Mouse (Mus musculus) neural tube, embryonic 11.5 days (tissue): ENCODE measurements around the gene 1700003F12Rik. TPM values are rescaled to one million over a fixed set of nuclear protein-coding genes. Genes with fewer than 3 reads are reported as not detected.

Experiments
- ATAC-seq: fragments of 200-750 bp; cut with Nextera tagmentation; 2 replicates; pipeline ENCODE4 v1.8.0; 2017; ENCODE audit warnings: moderate number of reproducible peaks, mild to moderate bottlenecking, moderate TSS enrichment, moderate library complexity; ENCODE audit not compliant: insufficient read depth, low FRiP score, low TSS enrichment
- DNase-seq: peaks from one replicate; pipeline ENCODE4 v3.0.0-alpha.2; 2015; ENCODE audit warnings: low spot score
- H3K27ac ChIP-seq: fragments of 300-500 bp; sonication (generic); 2 replicates; pipeline ENCODE4 v1.5.1; 2014; ENCODE audit warnings: low read depth, mild to moderate bottlenecking, low read length
- H3K27me3 ChIP-seq: fragments of 300-500 bp; sonication (generic); 2 replicates; pipeline ENCODE4 v1.6.1; 2014; ENCODE audit warnings: mild to moderate bottlenecking, low read length, mixed read lengths; ENCODE audit not compliant: control insufficient read depth, insufficient read depth
- H3K36me3 ChIP-seq: fragments of 300-500 bp; sonication (generic); 2 replicates; pipeline ENCODE4 v1.6.1; 2014; ENCODE audit warnings: mild to moderate bottlenecking, low read length, moderate library complexity, mixed read lengths; ENCODE audit not compliant: control insufficient read depth, insufficient read depth
- H3K4me1 ChIP-seq: fragments of 300-500 bp; sonication (generic); 2 replicates; pipeline ENCODE4 v1.6.1; 2014; ENCODE audit warnings: low read length, mixed read lengths; ENCODE audit not compliant: control insufficient read depth, insufficient read depth
- H3K4me2 ChIP-seq: fragments of 300-500 bp; sonication (generic); 2 replicates; pipeline ENCODE4 v1.6.1; 2014; ENCODE audit warnings: low read depth, mild to moderate bottlenecking, moderate library complexity
- H3K4me3 ChIP-seq: fragments of 300-500 bp; sonication (generic); 2 replicates; pipeline ENCODE4 v1.5.1; 2014; ENCODE audit warnings: low read depth, low read length
- H3K9ac ChIP-seq: fragments of 300-500 bp; sonication (generic); 2 replicates; pipeline ENCODE4 v1.6.1; 2014; ENCODE audit warnings: mild to moderate bottlenecking, low read length
- H3K9me3 ChIP-seq: fragments of 300-500 bp; sonication (generic); 2 replicates; pipeline ENCODE4 v1.6.1; 2016; ENCODE audit warnings: low read length; ENCODE audit not compliant: control insufficient read depth
- WGBS: fragments of 180-500 bp; shearing (Covaris S2); extraction: QIAGEN DNeasy Blood & Tissue Kit; methylation state at CpG from one replicate; pipeline ENCODE4 v1.1.7; 2014; 5-methylcytosine and 5-hydroxymethylcytosine counted together
- polyA plus RNA-seq: library from polyadenylated mRNA; unstranded; fragments of >200 nt; fragmentation: Nextera tagmentation; extraction: Ambion mirVana; gene quantifications from 2 replicates; pipeline ENCODE4 v1.2.1, GENCODE M21; 2014

The 1700003F12Rik gene
- polyA plus RNA-seq, 1 experiment from 2014 or later = 1.5 TPM

- no peak for ATAC-seq
Measured at GRCm38 (mm10) chr2:154589051-154589450, 42.2 kb downstream of the 1700003F12Rik start.

GRCm38 (mm10) chr2:154591239-154591638 lies 44.4 kb downstream of the 1700003F12Rik start:
- ATAC-seq (no peak), DNase-seq (no peak)
- no peaks in the 10 kb centered on the region for H3K27me3 ChIP-seq
- H3K4me1 ChIP-seq = no peaks in the 10 kb centered on the region
- no peak overlapping the region for H3K4me2 ChIP-seq
- no peaks in the 10 kb centered on the region for H3K9me3 ChIP-seq
- no peak overlapping the region for H3K27ac ChIP-seq
- no peak overlapping the region for H3K4me3 ChIP-seq
- H3K36me3 ChIP-seq = no peaks in the 10 kb centered on the region; the same call in 1 of the 2 replicates
- WGBS = 81% methylated on average over 3 of the region's 3 CpGs
- no peak overlapping the region for H3K9ac ChIP-seq

More at GRCm38 (mm10) chr2:154589051-154589450, 42.2 kb downstream of the 1700003F12Rik start:
- Histone ChIP-seq H3K4me2 (no peak overlapping the region), H3K9ac (no peak overlapping the region), H3K27me3 (no peaks in the 10 kb centered on the region), H3K9me3 (no peaks in the 10 kb centered on the region), H3K27ac (no peak overlapping the region), H3K4me1 (peaks cover 4% of the 10 kb centered on the region; the same call in 1 of the 2 replicates), H3K36me3 (no peaks in the 10 kb centered on the region; the same call in 1 of the 2 replicates), H3K4me3 (no peak overlapping the region)
- WGBS = 91% methylated on average over 4 of the region's 4 CpGs
- DNase-seq = no peak

GRCm38 (mm10) chr2:154593025-154593424 lies 46.1 kb downstream of the 1700003F12Rik start:
- Histone ChIP-seq H3K4me1 (no peaks in the 10 kb centered on the region), H3K36me3 (no peaks in the 10 kb centered on the region; the same call in 1 of the 2 replicates), H3K27me3 (no peaks in the 10 kb centered on the region), H3K9ac (no peak overlapping the region), H3K4me3 (no peak overlapping the region), H3K4me2 (no peak overlapping the region), H3K27ac (no peak overlapping the region), H3K9me3 (no peaks in the 10 kb centered on the region)
- DNase-seq (no peak), ATAC-seq (no peak)
- 74% methylated on average over 3 of the region's 3 CpGs for WGBS

GRCm38 (mm10) chr2:154595775-154596174 lies 48.9 kb downstream of the 1700003F12Rik start:
- Histone ChIP-seq H3K4me1 (no peaks in the 10 kb centered on the region), H3K27ac (no peak overlapping the region), H3K27me3 (no peaks in the 10 kb centered on the region), H3K9me3 (no peaks in the 10 kb centered on the region), H3K36me3 (no peaks in the 10 kb centered on the region; the same call in 1 of the 2 replicates), H3K4me3 (no peak overlapping the region), H3K9ac (no peak overlapping the region), H3K4me2 (no peak overlapping the region)
- no peak for ATAC-seq
- 88% methylated on average over 5 of the region's 5 CpGs for WGBS
- DNase-seq = no peak

GRCm38 (mm10) chr2:154597399-154597798 lies 50.5 kb downstream of the 1700003F12Rik start:
- Histone ChIP-seq H3K4me2 (no peak overlapping the region), H3K9ac (no peak overlapping the region), H3K27ac (no peak overlapping the region), H3K27me3 (no peaks in the 10 kb centered on the region), H3K36me3 (no peaks in the 10 kb centered on the region; the same call in 1 of the 2 replicates), H3K4me3 (no peak overlapping the region), H3K4me1 (no peaks in the 10 kb centered on the region), H3K9me3 (no peaks in the 10 kb centered on the region)
- ATAC-seq (no peak), DNase-seq (no peak)
- 82% methylated on average over 3 of the region's 3 CpGs for WGBS

Other genes starting within 250 kb of the 1700003F12Rik start
- not detected in 2 replicates for gene Bpifb9b, start 239.9 kb upstream of the 1700003F12Rik start, polyA plus RNA-seq
- 15.8 and 16.0 TPM in 2 replicates for gene Cdk5rap1, start 174.1 kb upstream of the 1700003F12Rik start, polyA plus RNA-seq
- gene Snta1, start 139.0 kb upstream of the 1700003F12Rik start, polyA plus RNA-seq = 2.8 TPM in 2 replicates
- 62.6 and 63.6 TPM in 2 replicates for gene Cbfa2t2, start 110.6 kb upstream of the 1700003F12Rik start, polyA plus RNA-seq
- gene Actl10, start 4.7 kb downstream of the 1700003F12Rik start, polyA plus RNA-seq = 0.20 and 0.42 TPM in 2 replicates
- gene Necab3, start 11.8 kb downstream of the 1700003F12Rik start, polyA plus RNA-seq = 9.2 and 10.4 TPM in 2 replicates
- 13.1 and 13.9 TPM in 2 replicates for gene E2f1, start 22.8 kb downstream of the 1700003F12Rik start, polyA plus RNA-seq
- 14.5 and 15.1 TPM in 2 replicates for gene Pxmp4, start 56.6 kb downstream of the 1700003F12Rik start, polyA plus RNA-seq
- gene Zfp341, start 66.2 kb downstream of the 1700003F12Rik start, polyA plus RNA-seq = 0.87 and 1.5 TPM in 2 replicates
- gene 4930519P11Rik, start 66.4 kb downstream of the 1700003F12Rik start, polyA plus RNA-seq = not detected in 2 replicates
- gene Chmp4b, start 104.6 kb downstream of the 1700003F12Rik start, polyA plus RNA-seq = 10.5 and 12.0 TPM in 2 replicates
- not detected in 2 replicates for gene Gm14214, start 222.9 kb downstream of the 1700003F12Rik start, polyA plus RNA-seq
- 59.4 and 74.7 TPM in 2 replicates for gene Raly, start 244.0 kb downstream of the 1700003F12Rik start, polyA plus RNA-seq
- 1.2 and 1.3 TPM in 2 replicates for gene a, start 244.3 kb downstream of the 1700003F12Rik start, polyA plus RNA-seq